Mouse (Mus musculus) midbrain, embryonic 12.5 days (tissue): ENCODE measurements around the gene Leap2. TPM values are rescaled to one million over a fixed set of nuclear protein-coding genes. Genes with fewer than 3 reads are reported as not detected.
A peak's percentile ranks its signal among the peaks of the same experiment; 100 is the strongest.

ENCODE experiments used
- ATAC-seq: fragments of 200-750 bp; cut with Nextera tagmentation; 2 replicates; pipeline ENCODE4 v1.8.0; 2017; ENCODE audit warnings: low read depth, moderate TSS enrichment, moderate library complexity; ENCODE audit not compliant: low FRiP score
- H3K27ac ChIP-seq: fragments of 300-500 bp; sonication (generic); replicated peaks from 2 replicates; pipeline ENCODE4 v1.5.1; 2016; ENCODE audit warnings: mild to moderate bottlenecking
- H3K27me3 ChIP-seq: fragments of 300-500 bp; sonication (generic); 2 replicates; pipeline ENCODE4 v1.6.1; 2016; ENCODE audit warnings: mild to moderate bottlenecking
- H3K36me3 ChIP-seq: fragments of 300-500 bp; sonication (generic); 2 replicates; pipeline ENCODE4 v1.6.1; 2016
- H3K4me1 ChIP-seq: fragments of 300-500 bp; sonication (generic); 2 replicates; pipeline ENCODE4 v1.6.1; 2016
- H3K4me2 ChIP-seq: fragments of 300-500 bp; sonication (generic); replicated peaks from 2 replicates; pipeline ENCODE4 v1.6.1; 2016; ENCODE audit warnings: mild to moderate bottlenecking, moderate library complexity
- H3K4me3 ChIP-seq: fragments of 300-500 bp; sonication (generic); 2 replicates; pipeline ENCODE4 v1.5.1; 2016; ENCODE audit warnings: mild to moderate bottlenecking
- H3K9ac ChIP-seq: fragments of 300-500 bp; sonication (generic); replicated peaks from 2 replicates; pipeline ENCODE4 v1.6.1; 2016; ENCODE audit warnings: mild to moderate bottlenecking, moderate library complexity
- H3K9me3 ChIP-seq: fragments of 300-500 bp; sonication (generic); 2 replicates; pipeline ENCODE4 v1.6.1; 2016; ENCODE audit warnings: mild to moderate bottlenecking
- WGBS: fragments of 180-500 bp; shearing (Covaris S2); methylation state at CpG from one replicate; pipeline ENCODE4 v1.1.7; 2016; 5-methylcytosine and 5-hydroxymethylcytosine counted together
- polyA plus RNA-seq: library from polyadenylated mRNA; unstranded; fragments of >200 nt; fragmentation: Nextera tagmentation; extraction: Ambion mirVana; gene quantifications from 2 replicates; pipeline ENCODE4 v1.2.1, GENCODE M21; 2016

Gene Leap2
- polyA plus RNA-seq, 1 experiment from 2014 or later = not detected

DNA sequence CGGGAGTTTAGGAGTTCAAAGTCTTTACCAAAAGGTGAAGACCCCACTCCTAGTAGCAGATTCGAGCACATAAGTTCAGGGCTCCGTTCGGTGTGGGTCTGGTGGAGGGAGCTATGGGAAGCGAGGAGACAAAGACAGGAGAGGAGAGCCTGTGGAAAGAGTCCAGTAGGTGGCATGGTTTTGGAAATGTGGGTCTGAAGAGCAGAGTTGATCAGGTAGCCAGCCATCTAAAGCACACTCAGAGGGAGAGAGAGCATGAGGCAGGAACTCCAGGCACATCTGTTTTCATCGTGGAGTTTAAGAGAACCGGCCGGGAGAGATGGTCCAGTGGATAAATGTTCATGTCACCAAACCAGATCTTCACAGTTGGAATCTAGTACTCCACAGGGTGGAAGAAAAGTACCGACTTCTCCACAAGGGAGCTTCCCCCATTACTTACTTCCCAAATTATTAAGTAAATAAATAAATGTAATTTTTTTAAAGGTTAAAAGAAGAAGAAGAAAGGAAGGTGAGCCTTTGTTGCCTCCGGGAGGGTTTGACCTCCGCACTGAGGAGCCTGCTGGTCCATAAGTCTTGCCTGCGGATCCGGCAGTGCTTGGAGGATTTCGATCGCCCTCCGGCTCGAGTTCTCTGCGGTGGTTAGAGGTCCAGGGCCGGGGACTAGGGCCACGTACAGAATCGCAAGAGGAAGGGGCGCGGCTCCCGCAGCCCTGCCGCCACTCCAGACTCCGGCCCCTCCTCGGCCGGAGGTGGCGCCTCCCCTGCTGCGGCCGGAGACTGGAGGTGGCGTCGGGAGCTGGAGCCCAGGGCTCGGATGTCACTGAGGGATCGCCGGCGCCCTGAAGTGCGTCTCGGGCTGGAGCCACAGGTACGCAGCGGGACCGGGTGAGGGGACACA is 33.8 kb upstream of the Leap2 start, which contains the start of the genes Gm10447 and Shroom1:
Gene Gm10447, minus strand, starts transcription at position 637 of the 898 bp plus-strand sequence.
Gene Shroom1, plus strand, starts transcription at position 732 of the 898 bp plus-strand sequence.
- Histone ChIP-seq H3K4me2 (peak within 1 kb of the TSS; percentile 81), H3K9me3 (no peaks in the 10 kb centered on the region), H3K27ac (no peak within 1 kb of the TSS), H3K27me3 (peaks cover 72% of the 10 kb centered on the region), H3K4me1 (peaks cover 8% of the 10 kb centered on the region; the same call in 1 of the 2 replicates), H3K4me3 (peak within 1 kb of the TSS; percentile 49), H3K36me3 (no peaks in the 10 kb centered on the region), H3K9ac (peak within 1 kb of the TSS; percentile 49)
- ATAC-seq = peak; percentile 41; the same call in 1 of the 2 replicates
- 5% methylated on average over 42 of the region's 42 CpGs for WGBS

DNA sequence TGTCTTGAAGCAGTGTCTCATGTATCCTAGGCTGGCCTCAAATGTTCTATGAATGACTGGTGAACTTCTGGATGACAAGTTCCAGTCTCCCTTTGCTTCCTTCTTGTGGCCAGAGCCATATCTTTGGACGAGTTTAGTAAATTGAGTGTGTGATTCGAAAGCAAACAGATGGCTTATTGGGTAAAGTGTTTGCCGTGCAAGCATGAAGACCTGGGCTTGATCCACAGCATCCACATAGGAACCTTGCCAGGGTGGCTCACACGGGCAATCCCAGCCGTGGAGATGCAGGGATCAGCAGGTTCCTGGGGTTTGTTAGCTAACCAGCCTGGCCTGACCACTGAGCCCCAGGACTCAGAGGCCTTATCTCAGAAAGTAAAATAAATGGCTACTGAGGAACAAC is 30.1 kb upstream of the Leap2 start:
- peaks cover 40% of the 10 kb centered on the region for H3K27me3 ChIP-seq
- no peaks in the 10 kb centered on the region for H3K9me3 ChIP-seq
- no peaks in the 10 kb centered on the region for H3K36me3 ChIP-seq
- WGBS = 86% methylated on average over 5 of the region's 5 CpGs
- no peak for ATAC-seq
- H3K4me1 ChIP-seq = peaks cover 8% of the 10 kb centered on the region; the same call in 1 of the 2 replicates
- H3K9ac ChIP-seq = no peak overlapping the region
- H3K4me2 ChIP-seq = no peak overlapping the region
- H3K27ac ChIP-seq = no peak overlapping the region
- H3K4me3 ChIP-seq = no peak overlapping the region

DNA sequence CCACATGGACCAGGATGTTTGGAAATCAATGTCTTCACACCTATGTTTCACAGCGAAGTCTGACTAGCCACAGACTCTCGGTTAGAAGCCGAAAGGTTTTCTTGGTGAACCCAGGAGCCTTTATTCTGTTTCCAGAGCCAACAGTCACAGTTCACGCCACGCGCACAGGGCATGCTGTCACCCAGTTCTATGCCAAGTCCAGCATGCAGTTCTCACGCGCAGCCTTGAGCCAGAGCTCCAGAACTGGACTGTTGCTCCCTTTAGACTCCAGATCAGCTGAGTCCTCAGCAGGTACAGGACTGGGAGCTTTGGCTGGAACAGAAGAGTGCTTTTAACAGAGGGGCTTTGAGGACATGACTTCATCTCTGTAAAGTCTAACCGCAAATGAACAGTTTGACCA is 29.4 kb upstream of the Leap2 start:
- WGBS = 94% methylated on average over 9 of the region's 9 CpGs
- H3K4me2 ChIP-seq = no peak overlapping the region
- H3K9me3 ChIP-seq = no peaks in the 10 kb centered on the region
- no peak overlapping the region for H3K27ac ChIP-seq
- no peak for ATAC-seq
- no peaks in the 10 kb centered on the region for H3K36me3 ChIP-seq
- H3K4me3 ChIP-seq = no peak overlapping the region
- peaks cover 34% of the 10 kb centered on the region for H3K27me3 ChIP-seq
- peaks cover 7% of the 10 kb centered on the region; the same call in 1 of the 2 replicates for H3K4me1 ChIP-seq
- H3K9ac ChIP-seq = no peak overlapping the region

DNA sequence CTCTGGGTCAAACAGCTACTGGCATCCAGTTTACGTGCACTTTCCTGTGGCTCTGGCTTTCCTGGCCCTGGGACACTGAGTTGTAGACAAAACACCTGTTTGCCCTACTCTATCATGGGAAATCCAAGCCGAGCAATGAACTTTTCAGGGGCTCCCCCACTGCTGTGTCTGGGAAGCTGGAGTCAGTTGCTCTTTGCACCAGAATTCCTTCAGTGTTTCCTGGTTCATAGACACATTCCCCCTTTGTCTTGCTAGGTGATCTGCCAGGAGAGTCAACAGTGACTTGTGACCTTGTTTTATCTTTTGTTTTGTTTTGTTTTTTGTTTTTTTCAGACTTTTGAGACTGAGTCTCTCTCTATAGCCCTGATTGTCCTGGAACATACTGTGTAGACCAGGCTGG is 28.4 kb upstream of the Leap2 start:
- H3K9ac ChIP-seq = no peak overlapping the region
- H3K9me3 ChIP-seq = no peaks in the 10 kb centered on the region
- 80% methylated on average over 2 of the region's 2 CpGs for WGBS
- no peak overlapping the region for H3K4me3 ChIP-seq
- no peaks in the 10 kb centered on the region for H3K4me1 ChIP-seq
- H3K36me3 ChIP-seq = no peaks in the 10 kb centered on the region
- H3K27me3 ChIP-seq = peaks cover 23% of the 10 kb centered on the region
- ATAC-seq = no peak
- H3K4me2 ChIP-seq = no peak overlapping the region
- H3K27ac ChIP-seq = no peak overlapping the region

DNA sequence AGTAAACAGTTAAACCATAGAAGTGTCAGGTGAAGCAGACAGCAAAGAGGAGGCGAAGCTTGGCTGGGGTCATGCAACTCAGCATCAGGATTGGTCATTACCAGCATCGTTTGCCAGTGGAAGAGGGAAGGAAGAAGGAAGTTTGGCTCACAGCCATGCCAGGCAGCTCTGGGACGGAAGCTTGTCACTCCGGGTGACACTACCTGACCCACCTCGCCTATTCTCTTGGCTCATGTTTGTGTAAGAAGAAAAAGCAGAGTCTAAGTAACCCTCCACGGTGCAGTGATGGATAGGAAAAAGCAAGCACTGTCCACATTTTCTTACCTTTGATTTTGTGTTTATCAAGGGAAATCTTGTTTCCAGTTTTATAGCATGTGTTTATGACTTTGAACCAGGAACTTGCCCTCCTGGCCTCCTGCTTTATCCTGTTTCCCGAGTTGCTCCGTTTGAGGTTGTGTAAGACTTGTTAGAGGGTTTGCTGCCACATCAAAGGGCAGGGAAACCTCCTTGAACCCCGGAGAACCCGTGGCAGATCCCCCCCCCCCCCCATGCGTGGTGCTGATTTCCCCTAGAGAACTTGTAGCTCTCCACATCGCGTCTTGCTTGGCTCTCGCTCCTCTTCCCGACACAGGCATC is 27.2 kb upstream of the Leap2 start:
- Histone ChIP-seq H3K4me3 (no peak overlapping the region), H3K4me2 (no peak overlapping the region), H3K9ac (no peak overlapping the region), H3K27ac (no peak overlapping the region), H3K4me1 (no peaks in the 10 kb centered on the region), H3K36me3 (no peaks in the 10 kb centered on the region), H3K9me3 (no peaks in the 10 kb centered on the region), H3K27me3 (peaks cover 13% of the 10 kb centered on the region)
- no peak for ATAC-seq
- WGBS = 65% methylated on average over 15 of the region's 15 CpGs

DNA sequence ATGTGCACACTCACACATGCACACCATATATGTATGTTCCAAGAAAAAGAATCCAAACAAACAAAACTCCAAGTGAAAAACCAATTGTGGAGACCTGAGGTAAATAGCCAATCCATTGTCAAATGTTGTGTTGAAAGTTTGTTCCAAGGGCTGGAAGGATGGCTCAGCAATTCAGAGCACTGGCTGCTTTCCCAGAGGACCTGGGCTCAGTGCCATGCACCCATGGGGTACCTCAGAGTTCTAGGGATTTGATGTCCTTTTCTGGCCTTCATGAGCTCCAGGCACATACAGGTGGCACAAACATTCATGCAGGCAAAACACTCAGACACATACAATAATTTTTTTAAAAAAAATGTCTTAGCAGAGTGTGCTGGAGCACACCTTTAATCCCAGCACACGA is 25.6 kb upstream of the Leap2 start:
- Histone ChIP-seq H3K9ac (no peak overlapping the region), H3K4me3 (no peak overlapping the region), H3K4me1 (no peaks in the 10 kb centered on the region), H3K4me2 (no peak overlapping the region), H3K27ac (no peak overlapping the region), H3K36me3 (no peaks in the 10 kb centered on the region), H3K27me3 (peaks cover 4% of the 10 kb centered on the region; the same call in 1 of the 2 replicates), H3K9me3 (no peaks in the 10 kb centered on the region)
- ATAC-seq = no peak
- WGBS = 88% methylated on average over 1 of the region's 1 CpGs

DNA sequence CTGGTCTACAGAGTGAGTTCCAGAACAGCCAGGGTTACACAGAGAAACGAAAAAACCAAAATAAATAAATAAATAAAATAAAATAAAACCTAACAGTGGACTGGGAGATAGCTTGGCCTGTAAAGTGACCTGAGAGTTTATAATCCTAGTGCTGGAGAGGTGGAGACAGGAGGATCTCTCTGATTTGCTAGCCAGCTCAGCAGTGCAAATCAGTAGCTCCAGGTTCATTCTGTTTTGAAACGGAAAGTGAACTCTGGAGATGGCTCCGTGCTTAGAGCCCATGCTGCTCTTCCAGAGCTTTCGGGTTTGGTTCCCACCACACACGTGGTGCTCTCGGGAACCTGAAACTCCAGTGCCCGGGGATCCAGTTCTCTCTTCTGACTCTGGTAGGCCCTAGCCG is 25.0 kb upstream of the Leap2 start:
- no peak for ATAC-seq
- Histone ChIP-seq H3K4me1 (no peaks in the 10 kb centered on the region), H3K4me3 (no peak overlapping the region), H3K4me2 (no peak overlapping the region), H3K9me3 (no peaks in the 10 kb centered on the region), H3K27me3 (peaks cover 4% of the 10 kb centered on the region; the same call in 1 of the 2 replicates), H3K9ac (no peak overlapping the region), H3K27ac (no peak overlapping the region), H3K36me3 (no peaks in the 10 kb centered on the region)
- 88% methylated on average over 8 of the region's 8 CpGs for WGBS

DNA sequence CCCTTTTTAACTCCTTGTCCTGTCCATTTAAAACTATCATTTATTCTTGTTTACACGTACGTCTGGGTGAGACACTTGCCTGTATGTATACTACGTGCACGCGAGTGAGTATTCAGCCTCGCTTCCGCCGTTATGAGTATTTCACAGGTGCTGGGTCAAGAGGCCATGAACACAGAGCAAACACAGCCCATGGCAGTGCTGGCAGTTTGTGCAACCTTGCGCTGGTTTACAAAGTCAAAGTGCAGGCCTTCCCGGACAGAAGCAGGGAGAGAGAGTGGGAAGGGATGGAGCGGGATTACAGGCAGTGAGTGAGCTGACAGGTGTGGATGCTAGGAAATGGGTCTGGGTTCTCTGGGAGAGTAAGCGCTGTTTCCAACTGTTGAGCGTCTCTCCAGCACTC is 23.2 kb upstream of the Leap2 start:
- H3K27ac ChIP-seq = no peak overlapping the region
- H3K36me3 ChIP-seq = no peaks in the 10 kb centered on the region
- 87% methylated on average over 13 of the region's 13 CpGs for WGBS
- no peak for ATAC-seq
- H3K4me3 ChIP-seq = no peak overlapping the region
- H3K9ac ChIP-seq = no peak overlapping the region
- no peaks in the 10 kb centered on the region for H3K4me1 ChIP-seq
- no peak overlapping the region for H3K4me2 ChIP-seq
- H3K9me3 ChIP-seq = no peaks in the 10 kb centered on the region
- no peaks in the 10 kb centered on the region; the same call in 1 of the 2 replicates for H3K27me3 ChIP-seq

DNA sequence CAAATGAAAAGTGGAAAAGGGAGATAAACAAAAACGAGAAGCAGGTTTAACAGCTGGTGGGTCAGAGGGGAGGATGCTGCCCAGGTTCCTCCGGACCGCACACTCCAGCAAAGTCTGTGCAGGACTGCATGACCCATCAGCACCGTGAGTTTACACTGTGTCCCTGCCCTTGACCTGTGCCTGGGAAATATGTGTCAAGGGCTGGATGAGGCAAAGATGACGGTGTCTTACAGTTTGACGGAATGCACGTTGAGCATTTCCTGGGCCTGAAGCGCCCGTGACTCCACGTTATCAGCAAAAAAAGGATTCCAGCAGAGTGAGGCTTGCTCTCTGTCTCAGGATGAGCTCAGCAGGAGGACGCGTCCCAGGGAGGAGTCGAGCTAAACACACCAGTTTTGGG is 22.6 kb upstream of the Leap2 start:
- no peak for ATAC-seq
- Histone ChIP-seq H3K27me3 (no peaks in the 10 kb centered on the region; the same call in 1 of the 2 replicates), H3K9me3 (no peaks in the 10 kb centered on the region), H3K4me3 (no peak overlapping the region), H3K4me2 (no peak overlapping the region), H3K36me3 (no peaks in the 10 kb centered on the region), H3K9ac (no peak overlapping the region), H3K27ac (no peak overlapping the region), H3K4me1 (no peaks in the 10 kb centered on the region)
- WGBS = 59% methylated on average over 13 of the region's 13 CpGs

DNA sequence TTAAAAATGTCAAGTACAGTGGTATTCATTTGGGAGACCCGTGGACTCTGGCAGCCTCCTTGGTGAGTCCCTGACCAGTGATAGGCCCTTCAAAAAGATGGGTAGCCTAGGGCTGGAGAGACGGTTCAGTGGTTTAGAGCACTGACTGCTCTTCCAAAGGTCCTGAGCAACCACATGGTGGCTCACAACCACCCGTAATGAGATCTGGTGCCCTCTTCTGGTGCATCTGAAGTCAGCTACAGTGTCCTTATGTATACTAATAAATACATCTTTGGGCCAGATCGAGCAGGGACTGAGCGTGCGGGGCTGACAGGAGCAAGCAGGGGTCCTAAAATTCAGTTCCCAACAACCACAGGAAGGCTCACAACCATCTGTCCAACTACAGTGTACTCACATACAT is 20.9 kb upstream of the Leap2 start:
- WGBS = 44% methylated on average over 6 of the region's 6 CpGs

DNA sequence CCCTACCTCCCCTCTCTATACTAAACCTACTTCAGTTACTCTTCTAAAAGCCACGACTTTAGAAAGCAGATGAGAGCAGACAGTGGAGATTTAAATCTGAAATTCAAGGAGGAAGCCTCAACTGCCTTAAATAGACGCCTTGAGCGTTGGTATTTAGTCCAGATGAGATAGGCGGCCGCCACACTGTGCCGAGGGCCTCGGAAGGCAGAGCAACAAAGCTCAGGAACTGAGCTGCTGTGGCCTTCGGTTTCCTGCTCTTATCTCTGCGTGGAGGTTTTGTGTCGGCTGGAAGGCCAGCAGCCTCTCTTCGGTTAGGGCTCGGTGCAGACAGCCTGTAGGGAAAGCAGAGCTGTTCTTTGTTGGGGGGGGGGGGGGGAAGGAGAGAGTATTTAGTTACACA is 19.0 kb upstream of the Leap2 start:
- ATAC-seq = no peak
- Histone ChIP-seq H3K36me3 (no peaks in the 10 kb centered on the region), H3K4me3 (no peak overlapping the region), H3K27me3 (no peaks in the 10 kb centered on the region), H3K4me1 (no peaks in the 10 kb centered on the region), H3K4me2 (no peak overlapping the region), H3K27ac (no peak overlapping the region), H3K9ac (no peak overlapping the region), H3K9me3 (no peaks in the 10 kb centered on the region)
- WGBS = 49% methylated on average over 12 of the region's 12 CpGs

More for the DNA sequence above, 20.9 kb upstream of the Leap2 start:
- no peak overlapping the region for H3K4me2 ChIP-seq
- H3K9ac ChIP-seq = no peak overlapping the region
- H3K4me1 ChIP-seq = no peaks in the 10 kb centered on the region
- H3K36me3 ChIP-seq = no peaks in the 10 kb centered on the region
- H3K4me3 ChIP-seq = no peak overlapping the region
- ATAC-seq = no peak
- H3K9me3 ChIP-seq = no peaks in the 10 kb centered on the region
- no peaks in the 10 kb centered on the region for H3K27me3 ChIP-seq
- H3K27ac ChIP-seq = no peak overlapping the region

DNA sequence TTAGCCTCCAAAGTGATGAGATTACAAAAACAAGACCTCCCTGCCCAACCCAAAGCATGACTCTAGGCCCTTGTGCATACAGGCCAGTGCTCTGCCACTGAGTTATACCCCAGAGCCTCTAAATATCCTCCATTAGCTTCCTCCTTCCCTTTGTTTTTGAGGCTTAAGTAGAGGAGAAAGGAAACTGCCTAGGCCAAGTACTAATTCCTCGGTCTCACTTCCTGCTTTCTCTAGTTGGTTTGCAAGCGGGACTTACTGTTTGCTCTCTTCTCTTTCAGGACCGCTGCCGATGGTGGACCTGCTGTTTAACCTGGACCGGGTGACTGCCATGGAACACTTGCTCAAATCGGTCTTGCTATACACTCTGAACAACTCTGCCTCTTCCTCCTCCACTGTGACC is 13.4 kb upstream of the Leap2 start:
- H3K4me3 ChIP-seq = no peak overlapping the region
- H3K4me1 ChIP-seq = peaks cover 3% of the 10 kb centered on the region
- ATAC-seq = no peak
- no peaks in the 10 kb centered on the region for H3K27me3 ChIP-seq
- H3K9ac ChIP-seq = no peak overlapping the region
- WGBS = 89% methylated on average over 6 of the region's 6 CpGs
- no peak overlapping the region for H3K4me2 ChIP-seq
- no peak overlapping the region for H3K27ac ChIP-seq
- H3K36me3 ChIP-seq = no peaks in the 10 kb centered on the region
- H3K9me3 ChIP-seq = no peaks in the 10 kb centered on the region
